Mouse (Mus musculus): ENCODE data around the gene Tufm. TPM values are rescaled to one million over a fixed set of nuclear protein-coding genes. Genes with fewer than 3 reads are reported as not detected.

The Tufm gene
- polyA plus RNA-seq, 1 experiment: 43.5 TPM

GRCm38 (mm10) chr7:126499416-126499815 is 12.3 kb downstream of the Tufm start:
- H3K36me3 ChIP-seq (ENCODE audit: control insufficient read depth, insufficient read depth, low read length): peaks cover 24% of the 10 kb centered on the region
- no peak overlapping the region for H3K27ac ChIP-seq (ENCODE audit: control insufficient read depth, insufficient read depth, low read depth, low read length)
- H3K4me1 ChIP-seq (ENCODE audit: control insufficient read depth, insufficient read depth, low read length): no peaks in the 10 kb centered on the region; the same call in 1 of the 2 replicates
- no peak for TF ChIP-seq CTCF (IDR thresholded peaks at IDR 0.05; ENCODE audit: control insufficient read depth, insufficient read depth, insufficient replicate concordance, low read depth, low read length)
- no peak for TF ChIP-seq POLR2A (IDR thresholded peaks at IDR 0.05; ENCODE audit: control insufficient read depth, low read depth, low read length)
- no peak overlapping the region for H3K4me3 ChIP-seq (ENCODE audit: control insufficient read depth, low read depth, low read length)
- H3K27me3 ChIP-seq (ENCODE audit: control insufficient read depth, insufficient read depth, low read length): no peaks in the 10 kb centered on the region

GRCm38 (mm10) chr7:126501684-126502022 is 14.5 kb downstream of the Tufm start:
- peak overlapping the region; percentile 82 for H3K4me3 ChIP-seq (ENCODE audit: control insufficient read depth, low read depth, low read length)
- peaks cover under 1% of the 10 kb centered on the region; the same call in 1 of the 2 replicates for H3K4me1 ChIP-seq (ENCODE audit: control insufficient read depth, insufficient read depth, low read length)
- TF ChIP-seq POLR2A (IDR thresholded peaks at IDR 0.05; ENCODE audit: control insufficient read depth, low read depth, low read length) (no peak), CTCF (IDR thresholded peaks at IDR 0.05; ENCODE audit: control insufficient read depth, insufficient read depth, insufficient replicate concordance, low read depth, low read length) (no peak)
- peak overlapping the region; percentile 98 for H3K27ac ChIP-seq (ENCODE audit: control insufficient read depth, insufficient read depth, low read depth, low read length)
- peaks cover 15% of the 10 kb centered on the region for H3K36me3 ChIP-seq (ENCODE audit: control insufficient read depth, insufficient read depth, low read length)
- H3K27me3 ChIP-seq (ENCODE audit: control insufficient read depth, insufficient read depth, low read length): no peaks in the 10 kb centered on the region

GRCm38 (mm10) chr7:126502023-126502741 is 15.0 kb downstream of the Tufm start:
- Histone ChIP-seq H3K27me3 (ENCODE audit: control insufficient read depth, insufficient read depth, low read length) (no peaks in the 10 kb centered on the region), H3K4me1 (ENCODE audit: control insufficient read depth, insufficient read depth, low read length) (peaks cover 2% of the 10 kb centered on the region; the same call in 1 of the 2 replicates), H3K4me3 (ENCODE audit: control insufficient read depth, low read depth, low read length) (peak overlapping the region; percentile 82), H3K36me3 (ENCODE audit: control insufficient read depth, insufficient read depth, low read length) (peaks cover 13% of the 10 kb centered on the region), H3K27ac (ENCODE audit: control insufficient read depth, insufficient read depth, low read depth, low read length) (peak overlapping the region; percentile 98)
- peak; percentile 11; the same call in 1 of the 2 replicates for TF ChIP-seq CTCF (IDR thresholded peaks at IDR 0.05; ENCODE audit: control insufficient read depth, insufficient read depth, insufficient replicate concordance, low read depth, low read length)
- peak; percentile 72 for TF ChIP-seq POLR2A (IDR thresholded peaks at IDR 0.05; ENCODE audit: control insufficient read depth, low read depth, low read length)

- Histone ChIP-seq H3K4me1 (ENCODE audit: control insufficient read depth, insufficient read depth, low read length) (peaks cover 2% of the 10 kb centered on the region; the same call in 1 of the 2 replicates), H3K4me3 (ENCODE audit: control insufficient read depth, low read depth, low read length) (peak overlapping the region; percentile 82)
- TF ChIP-seq POLR2A (IDR thresholded peaks at IDR 0.05; ENCODE audit: control insufficient read depth, low read depth, low read length): no peak
- TF ChIP-seq CTCF (IDR thresholded peaks at IDR 0.05; ENCODE audit: control insufficient read depth, insufficient read depth, insufficient replicate concordance, low read depth, low read length): no peak
Measured at GRCm38 (mm10) chr7:126502751-126503150, 15.6 kb downstream of the Tufm start.

GRCm38 (mm10) chr7:126503273-126503878 is 16.2 kb downstream of the Tufm start, which contains the start of gene Atxn2l:
Gene Atxn2l, minus strand, starts transcription at chr7:126503437.
- Histone ChIP-seq H3K36me3 (ENCODE audit: control insufficient read depth, insufficient read depth, low read length) (peaks cover 12% of the 10 kb centered on the region), H3K27ac (ENCODE audit: control insufficient read depth, insufficient read depth, low read depth, low read length) (peak within 1 kb of the TSS; percentile 98), H3K4me3 (ENCODE audit: control insufficient read depth, low read depth, low read length) (peak within 1 kb of the TSS; percentile 82), H3K4me1 (ENCODE audit: control insufficient read depth, insufficient read depth, low read length) (peaks cover 2% of the 10 kb centered on the region; the same call in 1 of the 2 replicates), H3K27me3 (ENCODE audit: control insufficient read depth, insufficient read depth, low read length) (no peaks in the 10 kb centered on the region)
- TF ChIP-seq POLR2A (IDR thresholded peaks at IDR 0.05; ENCODE audit: control insufficient read depth, low read depth, low read length): peak; percentile 87
- TF ChIP-seq CTCF (IDR thresholded peaks at IDR 0.05; ENCODE audit: control insufficient read depth, insufficient read depth, insufficient replicate concordance, low read depth, low read length): no peak

More at GRCm38 (mm10) chr7:126502751-126503150, 15.6 kb downstream of the Tufm start:
- Histone ChIP-seq H3K36me3 (ENCODE audit: control insufficient read depth, insufficient read depth, low read length) (peaks cover 12% of the 10 kb centered on the region), H3K27me3 (ENCODE audit: control insufficient read depth, insufficient read depth, low read length) (no peaks in the 10 kb centered on the region), H3K27ac (ENCODE audit: control insufficient read depth, insufficient read depth, low read depth, low read length) (peak overlapping the region; percentile 98)

GRCm38 (mm10) chr7:126504913-126505312 is 17.8 kb downstream of the Tufm start:
- Histone ChIP-seq H3K4me1 (ENCODE audit: control insufficient read depth, insufficient read depth, low read length) (peaks cover 2% of the 10 kb centered on the region; the same call in 1 of the 2 replicates), H3K27me3 (ENCODE audit: control insufficient read depth, insufficient read depth, low read length) (no peaks in the 10 kb centered on the region), H3K27ac (ENCODE audit: control insufficient read depth, insufficient read depth, low read depth, low read length) (no peak overlapping the region), H3K4me3 (ENCODE audit: control insufficient read depth, low read depth, low read length) (peak overlapping the region; percentile 54; the same call in 1 of the 2 replicates), H3K36me3 (ENCODE audit: control insufficient read depth, insufficient read depth, low read length) (peaks cover 10% of the 10 kb centered on the region)
- TF ChIP-seq CTCF (IDR thresholded peaks at IDR 0.05; ENCODE audit: control insufficient read depth, insufficient read depth, insufficient replicate concordance, low read depth, low read length) (no peak), POLR2A (IDR thresholded peaks at IDR 0.05; ENCODE audit: control insufficient read depth, low read depth, low read length) (no peak)

GRCm38 (mm10) chr7:126507126-126507778 is 20.1 kb downstream of the Tufm start:
- peaks cover 2% of the 10 kb centered on the region; the same call in 1 of the 2 replicates for H3K4me1 ChIP-seq (ENCODE audit: control insufficient read depth, insufficient read depth, low read length)
- H3K36me3 ChIP-seq (ENCODE audit: control insufficient read depth, insufficient read depth, low read length): no peaks in the 10 kb centered on the region
- TF ChIP-seq POLR2A (IDR thresholded peaks at IDR 0.05; ENCODE audit: control insufficient read depth, low read depth, low read length) (no peak), CTCF (IDR thresholded peaks at IDR 0.05; ENCODE audit: control insufficient read depth, insufficient read depth, insufficient replicate concordance, low read depth, low read length) (no peak)
- H3K4me3 ChIP-seq (ENCODE audit: control insufficient read depth, low read depth, low read length): peak overlapping the region; percentile 61
- H3K27ac ChIP-seq (ENCODE audit: control insufficient read depth, insufficient read depth, low read depth, low read length): no peak overlapping the region; the same call in 1 of the 2 replicates
- no peaks in the 10 kb centered on the region for H3K27me3 ChIP-seq (ENCODE audit: control insufficient read depth, insufficient read depth, low read length)
